Mouse (Mus musculus): ENCODE data around the gene Hoxa9. TPM values are rescaled to one million over a fixed set of nuclear protein-coding genes. Genes with fewer than 3 reads are reported as not detected.

The Hoxa9 gene
- total RNA-seq, 1 experiment: 1.4 TPM

GRCm38 (mm10) chr6:52173648-52174047 lies 57.2 kb downstream of the Hoxa9 start:
- H3K27ac ChIP-seq (ENCODE audit: insufficient read depth, low read depth, low read length, poor library complexity, severe bottlenecking): no peak overlapping the region
- no peak for DNase-seq (ENCODE audit: low read depth, low spot score)
- peaks cover 2 to 3% of the 10 kb centered on the region in 2 experiments; a peak in 1 of 4 replicates for H3K4me1 ChIP-seq (ENCODE audit: control insufficient read depth in 2 of 2, insufficient read depth in 2 of 2, low read length in 2 of 2, poor library complexity in 1 of 2)
- in situ Hi-C loops (cut with MboI; ENCODE audit: low sequenced_read_pairs in 2 of 2, unreplicated experiment in 2 of 2): loop anchor here in 1 of 2 experiments (10.0 kb wide), 1 partner anchor 141 kb away; the partner anchor contains the start of gene Evx1
- H3K4me3 ChIP-seq (ENCODE audit: insufficient read depth in 1 of 2, low read depth in 1 of 2, low read length in 2 of 2, poor library complexity in 1 of 2, severe bottlenecking in 1 of 2): no peak overlapping the region
- no peaks in the 10 kb centered on the region for H3K36me3 ChIP-seq (ENCODE audit: control insufficient read depth, insufficient read depth, low read length, poor library complexity, severe bottlenecking)
- no peak for TF ChIP-seq MAFK (IDR thresholded peaks at IDR 0.05; ENCODE audit: insufficient read depth, low read depth, low read length)
- TF ChIP-seq CHD2 (IDR thresholded peaks at IDR 0.05; ENCODE audit: low read depth, low read length): no peak
- no peak for TF ChIP-seq HCFC1 (IDR thresholded peaks at IDR 0.05; ENCODE audit: borderline replicate concordance, insufficient read depth, low read length)
- no peak for TF ChIP-seq ZC3H11A (IDR thresholded peaks at IDR 0.05; ENCODE audit: borderline replicate concordance, low read depth, low read length)
- TF ChIP-seq ZNF384 (IDR thresholded peaks at IDR 0.05; ENCODE audit: low read depth, low read length): no peak
- H3K9me3 ChIP-seq (ENCODE audit: control insufficient read depth, insufficient read depth, low read depth, low read length): no peaks in the 10 kb centered on the region
- H3K9ac ChIP-seq (ENCODE audit: insufficient read depth, low read depth, low read length, poor library complexity, severe bottlenecking): no peak overlapping the region

Other genes starting within 250 kb of the Hoxa9 start
- gene Skap2, start 218.5 kb downstream of the Hoxa9 start, total RNA-seq (2012; rRNA removed): 19.6 and 25.1 TPM in 2 replicates
- gene Hoxa1, start 72.8 kb downstream of the Hoxa9 start, total RNA-seq (2012; rRNA removed): 1.1 and 3.5 TPM in 2 replicates
- 0.27 TPM in 1 of 2 replicates, not detected in the other for gene Hoxa2, start 66.3 kb downstream of the Hoxa9 start, total RNA-seq (2012; rRNA removed)
- gene 5730596B20Rik, start 53.6 kb downstream of the Hoxa9 start, total RNA-seq (2012; rRNA removed): 0.18 TPM in 1 of 2 replicates, not detected in the other
- 0.13 TPM in 1 of 2 replicates, not detected in the other for gene Hoxa4, start 39.3 kb downstream of the Hoxa9 start, total RNA-seq (2012; rRNA removed)
- 0.49 TPM in 1 of 2 replicates, not detected in the other for gene Hoxa5, start 26.5 kb downstream of the Hoxa9 start, total RNA-seq (2012; rRNA removed)
- not detected in 2 replicates for gene Hoxa6, start 22.4 kb downstream of the Hoxa9 start, total RNA-seq (2012; rRNA removed)
- 0.27 TPM in 1 of 2 replicates, not detected in the other for gene Hoxa3, start 17.8 kb downstream of the Hoxa9 start, total RNA-seq (2012; rRNA removed)
- gene Gm28308, start 17.8 kb downstream of the Hoxa9 start, total RNA-seq (2012; rRNA removed): 0.31 TPM in 1 of 2 replicates, not detected in the other
- gene Hoxa7, start 9.2 kb downstream of the Hoxa9 start, total RNA-seq (2012; rRNA removed): 0.42 and 0.89 TPM in 2 replicates
- gene Hoxa10, start 9.8 kb upstream of the Hoxa9 start, total RNA-seq (2012; rRNA removed): 0.16 and 0.80 TPM in 2 replicates
- gene Hoxa11, start 14.7 kb upstream of the Hoxa9 start, total RNA-seq (2012; rRNA removed): 0.31 TPM in 1 of 2 replicates, not detected in the other
- 0.21 and 0.40 TPM in 2 replicates for gene Hoxa13, start 29.8 kb upstream of the Hoxa9 start, total RNA-seq (2012; rRNA removed)
- gene Evx1, start 82.4 kb upstream of the Hoxa9 start, total RNA-seq (2012; rRNA removed): 0.32 and 0.54 TPM in 2 replicates